Mouse (Mus musculus) limb, embryonic 15.5 days (tissue): Measurements from ENCODE around the gene Agbl4. TPM values are rescaled to one million over a fixed set of nuclear protein-coding genes. Genes with fewer than 3 reads are reported as not detected.

Experiments
- ATAC-seq: fragments of 200-750 bp; cut with Nextera tagmentation; 2 replicates; pipeline ENCODE4 v1.8.0; 2017; ENCODE audit warnings: low read depth, moderate TSS enrichment; ENCODE audit not compliant: insufficient number of reproducible peaks, low FRiP score, low TSS enrichment
- H3K27ac ChIP-seq: fragments of 300-500 bp; sonication (generic); 2 replicates; pipeline ENCODE4 v1.5.1; 2015; ENCODE audit warnings: moderate library complexity, mild to moderate bottlenecking, inconsistent platforms
- H3K27me3 ChIP-seq: fragments of 300-500 bp; sonication (generic); 2 replicates; pipeline ENCODE4 v1.6.1; 2015; ENCODE audit warnings: inconsistent platforms
- H3K36me3 ChIP-seq: fragments of 300-500 bp; sonication (generic); 2 replicates; pipeline ENCODE4 v1.6.1; 2015; ENCODE audit warnings: inconsistent platforms
- H3K4me1 ChIP-seq: fragments of 300-500 bp; sonication (generic); 2 replicates; pipeline ENCODE4 v1.6.1; 2015; ENCODE audit warnings: inconsistent platforms
- H3K4me2 ChIP-seq: fragments of 300-500 bp; sonication (generic); 2 replicates; pipeline ENCODE4 v1.6.1; 2015; ENCODE audit warnings: mild to moderate bottlenecking, inconsistent platforms
- H3K4me3 ChIP-seq: fragments of 300-500 bp; sonication (generic); 2 replicates; pipeline ENCODE4 v1.5.1; 2015; ENCODE audit warnings: mild to moderate bottlenecking, inconsistent platforms
- H3K9ac ChIP-seq: fragments of 300-500 bp; sonication (generic); 2 replicates; pipeline ENCODE4 v1.6.1; 2015; ENCODE audit warnings: inconsistent platforms
- H3K9me3 ChIP-seq: fragments of 300-500 bp; sonication (generic); 2 replicates; pipeline ENCODE4 v1.6.1; 2016; ENCODE audit warnings: inconsistent platforms
- WGBS: fragments of 180-500 bp; shearing (Covaris S2); methylation state at CpG from one replicate; pipeline ENCODE4 v1.1.7; 2015; 5-methylcytosine and 5-hydroxymethylcytosine counted together
- polyA plus RNA-seq: library from polyadenylated mRNA; unstranded; fragments of >200 nt; fragmentation: Nextera tagmentation; extraction: Ambion mirVana; gene quantifications from 2 replicates; pipeline ENCODE4 v1.2.1, GENCODE M21; 2015

Agbl4 gene
- polyA plus RNA-seq, 1 experiment from 2014 or later: 0.17 TPM

DNA sequence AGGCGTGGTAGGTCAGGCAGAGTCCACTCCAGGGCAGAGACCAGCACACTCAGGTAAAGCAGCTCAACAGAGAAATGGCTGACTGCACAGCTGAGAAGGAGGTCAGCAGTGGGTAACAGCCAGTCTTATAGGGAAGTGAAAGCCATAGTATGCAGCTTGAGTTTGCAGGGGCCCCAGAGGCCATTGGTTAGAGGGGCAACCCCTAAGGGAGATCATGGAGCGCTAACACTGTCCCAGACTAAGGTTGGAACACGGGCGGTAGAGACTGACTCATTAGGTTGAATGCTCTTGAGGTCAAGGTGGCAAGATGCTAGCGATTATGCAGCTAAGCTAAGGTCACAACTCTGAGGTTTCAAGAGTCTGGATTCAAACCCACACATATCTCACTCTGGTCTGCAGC lies 1058.2 kb downstream of the Agbl4 start:
- Histone ChIP-seq H3K36me3 (peaks cover 63% of the 10 kb centered on the region), H3K4me1 (peaks cover 18% of the 10 kb centered on the region), H3K9me3 (no peaks in the 10 kb centered on the region), H3K4me2 (no peak overlapping the region), H3K27me3 (no peaks in the 10 kb centered on the region), H3K4me3 (no peak overlapping the region), H3K27ac (no peak overlapping the region), H3K9ac (no peak overlapping the region)
- no peak for ATAC-seq
- 83% methylated on average over 5 of the region's 5 CpGs for WGBS

- H3K4me2 ChIP-seq: no peak overlapping the region
- H3K36me3 ChIP-seq: peaks cover 51% of the 10 kb centered on the region
- no peak overlapping the region for H3K27ac ChIP-seq
- no peak overlapping the region for H3K9ac ChIP-seq
- H3K9me3 ChIP-seq: no peaks in the 10 kb centered on the region
- WGBS: 54% methylated on average over 5 of the region's 5 CpGs
- no peaks in the 10 kb centered on the region for H3K27me3 ChIP-seq
- ATAC-seq: no peak
- no peak overlapping the region for H3K4me3 ChIP-seq
- H3K4me1 ChIP-seq: peaks cover 4% of the 10 kb centered on the region; the same call in 1 of the 2 replicates
Observed at GRCm38 (mm10) chr4:111457568-111457967, 1060.1 kb downstream of the Agbl4 start.

- Histone ChIP-seq H3K27ac (peak overlapping the region; percentile 63), H3K9me3 (no peaks in the 10 kb centered on the region), H3K36me3 (no peaks in the 10 kb centered on the region), H3K9ac (no peak overlapping the region), H3K27me3 (no peaks in the 10 kb centered on the region), H3K4me2 (no peak overlapping the region), H3K4me1 (peaks cover 14% of the 10 kb centered on the region), H3K4me3 (no peak overlapping the region)
- WGBS: 71% methylated on average over 2 of the region's 2 CpGs
- ATAC-seq: peak; percentile 63; the same call in 1 of the 2 replicates
Observed at GRCm38 (mm10) chr4:111467293-111467773, 1069.9 kb downstream of the Agbl4 start.

DNA sequence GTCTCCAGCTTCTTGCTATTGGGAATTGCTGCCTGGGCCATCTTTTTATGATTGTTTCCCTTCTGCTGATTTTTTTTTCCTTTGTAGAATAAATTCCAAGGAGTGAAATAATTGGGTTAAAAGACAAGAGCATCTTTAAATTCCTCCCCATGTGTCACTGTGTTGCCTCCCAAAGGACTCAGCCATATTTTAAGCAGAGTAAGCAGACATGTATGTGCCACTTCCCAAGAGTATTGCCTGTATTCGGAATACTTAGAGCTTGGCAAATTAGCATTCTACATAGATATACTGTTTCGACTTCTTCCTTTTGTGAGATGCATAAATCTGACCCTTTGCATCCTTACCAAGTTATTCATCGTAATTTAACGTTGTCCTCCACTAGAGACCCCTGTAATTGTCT lies 1070.3 kb downstream of the Agbl4 start:
- no peaks in the 10 kb centered on the region for H3K9me3 ChIP-seq

GRCm38 (mm10) chr4:111469847-111470246 lies 1072.4 kb downstream of the Agbl4 start:
- ATAC-seq: no peak
- no peak overlapping the region for H3K4me2 ChIP-seq

More for the DNA sequence above, 1070.3 kb downstream of the Agbl4 start:
- Histone ChIP-seq H3K27ac (peak overlapping the region; percentile 63), H3K9ac (no peak overlapping the region), H3K4me3 (no peak overlapping the region), H3K27me3 (no peaks in the 10 kb centered on the region), H3K4me2 (no peak overlapping the region), H3K4me1 (peaks cover 18% of the 10 kb centered on the region), H3K36me3 (no peaks in the 10 kb centered on the region)
- WGBS: 71% methylated on average over 4 of the region's 4 CpGs
- no peak for ATAC-seq

GRCm38 (mm10) chr4:111471726-111472125 lies 1074.3 kb downstream of the Agbl4 start:
- Histone ChIP-seq H3K36me3 (no peaks in the 10 kb centered on the region), H3K4me1 (peaks cover 27% of the 10 kb centered on the region), H3K27me3 (no peaks in the 10 kb centered on the region), H3K9ac (no peak overlapping the region), H3K27ac (no peak overlapping the region), H3K4me3 (no peak overlapping the region), H3K9me3 (no peaks in the 10 kb centered on the region), H3K4me2 (no peak overlapping the region)
- 67% methylated on average over 3 of the region's 3 CpGs for WGBS
- no peak for ATAC-seq

More at GRCm38 (mm10) chr4:111469847-111470246, 1072.4 kb downstream of the Agbl4 start:
- Histone ChIP-seq H3K9me3 (no peaks in the 10 kb centered on the region), H3K27ac (no peak overlapping the region), H3K4me1 (peaks cover 27% of the 10 kb centered on the region), H3K36me3 (no peaks in the 10 kb centered on the region), H3K4me3 (no peak overlapping the region), H3K27me3 (no peaks in the 10 kb centered on the region), H3K9ac (no peak overlapping the region)
- 48% methylated on average over 2 of the region's 2 CpGs for WGBS

GRCm38 (mm10) chr4:111472511-111472910 lies 1075.0 kb downstream of the Agbl4 start:
- Histone ChIP-seq H3K4me3 (no peak overlapping the region), H3K27ac (peak overlapping the region; percentile 13; the same call in 1 of the 2 replicates), H3K27me3 (no peaks in the 10 kb centered on the region), H3K9ac (no peak overlapping the region), H3K4me2 (no peak overlapping the region), H3K4me1 (peaks cover 26% of the 10 kb centered on the region), H3K36me3 (no peaks in the 10 kb centered on the region), H3K9me3 (no peaks in the 10 kb centered on the region)
- 55% methylated on average over 3 of the region's 3 CpGs for WGBS
- no peak for ATAC-seq

GRCm38 (mm10) chr4:111473014-111473413 lies 1075.6 kb downstream of the Agbl4 start:
- Histone ChIP-seq H3K27ac (no peak overlapping the region), H3K9ac (no peak overlapping the region), H3K4me2 (no peak overlapping the region), H3K4me3 (no peak overlapping the region), H3K9me3 (no peaks in the 10 kb centered on the region), H3K4me1 (peaks cover 23% of the 10 kb centered on the region), H3K27me3 (no peaks in the 10 kb centered on the region), H3K36me3 (no peaks in the 10 kb centered on the region)
- 44% methylated on average over 1 of the region's 1 CpGs for WGBS
- 0 out of 2 replicates have a peak, but pooled peaks have one; percentile 56 for ATAC-seq

- H3K4me2 ChIP-seq: no peak overlapping the region
- H3K36me3 ChIP-seq: no peaks in the 10 kb centered on the region
- 67% methylated on average over 10 of the region's 10 CpGs for WGBS
- no peak for ATAC-seq
- no peaks in the 10 kb centered on the region for H3K9me3 ChIP-seq
- H3K4me3 ChIP-seq: no peak overlapping the region
- no peak overlapping the region for H3K27ac ChIP-seq
- no peak overlapping the region for H3K9ac ChIP-seq
- H3K4me1 ChIP-seq: peaks cover 14% of the 10 kb centered on the region
- H3K27me3 ChIP-seq: no peaks in the 10 kb centered on the region
Observed at GRCm38 (mm10) chr4:111475374-111475971, 1078.0 kb downstream of the Agbl4 start.

DNA sequence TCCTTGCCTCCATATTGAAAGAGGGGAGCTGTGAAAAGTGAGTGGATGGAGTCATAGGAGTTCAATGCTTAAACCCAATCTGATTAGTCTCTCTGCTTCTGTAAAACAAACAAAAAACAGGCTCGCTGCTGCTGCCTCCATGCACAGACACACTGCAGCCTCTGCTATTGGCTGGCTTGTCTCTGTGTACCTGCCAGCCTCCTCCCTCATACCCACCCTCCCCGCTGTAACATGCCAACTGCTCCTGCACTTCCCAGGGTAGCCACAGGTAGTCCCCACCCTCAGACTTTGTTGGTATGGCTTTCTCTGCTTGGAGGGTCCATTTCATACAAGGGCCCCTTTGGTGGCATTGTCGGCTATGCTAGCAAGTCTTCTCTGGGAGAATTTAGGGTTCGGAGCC lies 1080.0 kb downstream of the Agbl4 start:
- H3K4me1 ChIP-seq: peaks cover 11% of the 10 kb centered on the region
- H3K27me3 ChIP-seq: no peaks in the 10 kb centered on the region
- H3K36me3 ChIP-seq: no peaks in the 10 kb centered on the region
- no peak overlapping the region for H3K4me2 ChIP-seq
- no peak overlapping the region for H3K9ac ChIP-seq
- H3K9me3 ChIP-seq: no peaks in the 10 kb centered on the region
- no peak overlapping the region for H3K27ac ChIP-seq
- H3K4me3 ChIP-seq: no peak overlapping the region
- 54% methylated on average over 4 of the region's 4 CpGs for WGBS
- no peak for ATAC-seq

DNA sequence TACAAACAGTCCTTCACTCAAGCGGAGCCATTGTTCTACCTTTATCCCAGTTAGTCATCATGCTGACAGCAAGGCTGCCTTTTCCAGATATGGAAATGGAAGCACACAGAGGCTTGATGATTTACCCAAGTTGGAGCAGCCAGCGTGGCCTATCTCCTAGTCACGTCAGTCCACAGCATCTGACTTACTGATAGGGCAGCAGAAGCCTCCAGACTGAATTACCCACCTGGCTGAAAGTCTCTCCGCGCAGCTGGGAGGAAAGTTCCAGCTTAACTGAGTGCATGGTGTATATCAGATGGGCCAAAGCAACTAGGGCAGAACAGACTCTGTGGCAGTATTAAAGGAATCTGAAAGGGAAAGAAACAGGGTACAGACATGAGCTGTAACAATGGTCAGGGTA lies 1086.0 kb downstream of the Agbl4 start:
- Histone ChIP-seq H3K27ac (no peak overlapping the region), H3K9ac (no peak overlapping the region), H3K27me3 (no peaks in the 10 kb centered on the region), H3K4me3 (no peak overlapping the region), H3K4me2 (no peak overlapping the region), H3K4me1 (peaks cover 17% of the 10 kb centered on the region), H3K9me3 (no peaks in the 10 kb centered on the region), H3K36me3 (no peaks in the 10 kb centered on the region)
- no peak for ATAC-seq
- WGBS: 96% methylated on average over 5 of the region's 5 CpGs

DNA sequence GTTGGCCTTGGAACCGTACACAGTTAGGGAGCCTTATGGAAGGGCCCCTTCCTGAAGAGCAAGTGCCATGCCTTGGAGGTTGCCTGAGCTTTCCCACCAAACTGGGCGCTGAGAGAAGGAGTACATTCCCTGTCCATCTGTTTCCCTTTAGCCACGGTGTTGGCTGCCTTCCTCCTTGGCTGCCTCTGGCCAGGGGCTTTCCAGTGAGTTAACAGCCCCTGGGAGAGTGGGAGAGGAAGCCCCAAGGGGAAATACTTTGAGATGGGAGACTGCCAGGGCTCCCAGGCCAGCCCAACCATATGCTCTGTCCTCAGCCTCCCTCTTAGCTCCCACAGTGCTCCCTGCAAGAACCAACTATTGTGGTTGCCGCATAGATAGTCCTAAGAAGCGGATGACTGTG lies 1087.7 kb downstream of the Agbl4 start:
- Histone ChIP-seq H3K9ac (no peak overlapping the region), H3K4me2 (no peak overlapping the region), H3K36me3 (no peaks in the 10 kb centered on the region), H3K4me3 (no peak overlapping the region), H3K27me3 (no peaks in the 10 kb centered on the region), H3K27ac (no peak overlapping the region), H3K4me1 (peaks cover 17% of the 10 kb centered on the region), H3K9me3 (no peaks in the 10 kb centered on the region)
- no peak for ATAC-seq
- 52% methylated on average over 5 of the region's 5 CpGs for WGBS
